Mouse (Mus musculus): ENCODE measurements around the gene Grik2. TPM values are rescaled to one million over a fixed set of nuclear protein-coding genes. Genes with fewer than 3 reads are reported as not detected.

Grik2 gene
- polyA plus RNA-seq, 1 experiment from 2014 or later: 7.8 TPM

GRCm38 (mm10) chr10:49731841-49732240 lies 56.7 kb downstream of the Grik2 start:
- WGBS: 95% methylated on average over 2 of the region's 2 CpGs
- H3K9ac ChIP-seq (ENCODE audit: low read length): no peak overlapping the region
- H3K4me3 ChIP-seq (ENCODE audit: low read depth, low read length): no peak overlapping the region
- no peaks in the 10 kb centered on the region for H3K27me3 ChIP-seq (ENCODE audit: control insufficient read depth, insufficient read depth, low read length)
- H3K36me3 ChIP-seq (ENCODE audit: control insufficient read depth, insufficient read depth, low read length): no peaks in the 10 kb centered on the region
- H3K4me2 ChIP-seq (ENCODE audit: low read depth): no peak overlapping the region
- H3K27ac ChIP-seq (ENCODE audit: low read depth, low read length): no peak overlapping the region
- no peak for DNase-seq (ENCODE audit: low spot score)
- ATAC-seq (ENCODE audit: insufficient read depth, low FRiP score, low TSS enrichment): no peak
- H3K9me3 ChIP-seq (ENCODE audit: control insufficient read depth, low read length): no peaks in the 10 kb centered on the region
- no peaks in the 10 kb centered on the region for H3K4me1 ChIP-seq (ENCODE audit: control insufficient read depth, insufficient read depth, low read length)

- Histone ChIP-seq H3K27ac (ENCODE audit: low read depth, low read length) (no peak overlapping the region), H3K27me3 (ENCODE audit: control insufficient read depth, insufficient read depth, low read length) (no peaks in the 10 kb centered on the region), H3K36me3 (ENCODE audit: control insufficient read depth, insufficient read depth, low read length) (no peaks in the 10 kb centered on the region), H3K9me3 (ENCODE audit: control insufficient read depth, low read length) (no peaks in the 10 kb centered on the region), H3K4me2 (ENCODE audit: low read depth) (no peak overlapping the region), H3K4me3 (ENCODE audit: low read depth, low read length) (no peak overlapping the region), H3K4me1 (ENCODE audit: control insufficient read depth, insufficient read depth, low read length) (no peaks in the 10 kb centered on the region), H3K9ac (ENCODE audit: low read length) (no peak overlapping the region)
- DNase-seq (ENCODE audit: low spot score): no peak
- 90% methylated on average over 2 of the region's 2 CpGs for WGBS
- no peak for ATAC-seq (ENCODE audit: insufficient read depth, low FRiP score, low TSS enrichment)
Measured at GRCm38 (mm10) chr10:49723706-49724105, 64.9 kb downstream of the Grik2 start.

- Histone ChIP-seq H3K9me3 (ENCODE audit: control insufficient read depth, low read length) (no peaks in the 10 kb centered on the region), H3K36me3 (ENCODE audit: control insufficient read depth, insufficient read depth, low read length) (no peaks in the 10 kb centered on the region), H3K4me3 (ENCODE audit: low read depth, low read length) (no peak overlapping the region), H3K9ac (ENCODE audit: low read length) (no peak overlapping the region), H3K4me1 (ENCODE audit: control insufficient read depth, insufficient read depth, low read length) (no peaks in the 10 kb centered on the region), H3K27me3 (ENCODE audit: control insufficient read depth, insufficient read depth, low read length) (no peaks in the 10 kb centered on the region), H3K27ac (ENCODE audit: low read depth, low read length) (no peak overlapping the region), H3K4me2 (ENCODE audit: low read depth) (no peak overlapping the region)
- no peak for ATAC-seq (ENCODE audit: insufficient read depth, low FRiP score, low TSS enrichment)
- no peak for DNase-seq (ENCODE audit: low spot score)
- 73% methylated on average over 5 of the region's 5 CpGs for WGBS
Measured at GRCm38 (mm10) chr10:49716856-49717255, 71.7 kb downstream of the Grik2 start.

GRCm38 (mm10) chr10:49709748-49710147 lies 78.8 kb downstream of the Grik2 start:
- no peaks in the 10 kb centered on the region for H3K4me1 ChIP-seq (ENCODE audit: control insufficient read depth, insufficient read depth, low read length)
- no peak overlapping the region for H3K4me2 ChIP-seq (ENCODE audit: low read depth)
- H3K36me3 ChIP-seq (ENCODE audit: control insufficient read depth, insufficient read depth, low read length): no peaks in the 10 kb centered on the region
- no peak for DNase-seq (ENCODE audit: low spot score)
- no peak overlapping the region for H3K27ac ChIP-seq (ENCODE audit: low read depth, low read length)
- H3K4me3 ChIP-seq (ENCODE audit: low read depth, low read length): no peak overlapping the region
- H3K9me3 ChIP-seq (ENCODE audit: control insufficient read depth, low read length): no peaks in the 10 kb centered on the region
- H3K27me3 ChIP-seq (ENCODE audit: control insufficient read depth, insufficient read depth, low read length): no peaks in the 10 kb centered on the region
- ATAC-seq (ENCODE audit: insufficient read depth, low FRiP score, low TSS enrichment): no peak
- 93% methylated on average over 3 of the region's 3 CpGs for WGBS
- H3K9ac ChIP-seq (ENCODE audit: low read length): no peak overlapping the region

GRCm38 (mm10) chr10:49704446-49704845 lies 84.1 kb downstream of the Grik2 start:
- no peak for DNase-seq (ENCODE audit: low spot score)
- WGBS: 93% methylated on average over 8 of the region's 8 CpGs
- H3K4me1 ChIP-seq (ENCODE audit: control insufficient read depth, insufficient read depth, low read length): no peaks in the 10 kb centered on the region

GRCm38 (mm10) chr10:49652320-49652719 lies 136.2 kb downstream of the Grik2 start:
- H3K27ac ChIP-seq (ENCODE audit: low read depth, low read length): no peak overlapping the region
- H3K9me3 ChIP-seq (ENCODE audit: control insufficient read depth, low read length): no peaks in the 10 kb centered on the region
- ATAC-seq (ENCODE audit: insufficient read depth, low FRiP score, low TSS enrichment) (no peak), DNase-seq (ENCODE audit: low spot score) (no peak)
- H3K4me1 ChIP-seq (ENCODE audit: control insufficient read depth, insufficient read depth, low read length): no peaks in the 10 kb centered on the region
- 78% methylated on average over 1 of the region's 1 CpGs for WGBS
- no peak overlapping the region for H3K4me3 ChIP-seq (ENCODE audit: low read depth, low read length)
- H3K9ac ChIP-seq (ENCODE audit: low read length): no peak overlapping the region
- H3K27me3 ChIP-seq (ENCODE audit: control insufficient read depth, insufficient read depth, low read length): no peaks in the 10 kb centered on the region
- no peaks in the 10 kb centered on the region for H3K36me3 ChIP-seq (ENCODE audit: control insufficient read depth, insufficient read depth, low read length)
- no peak overlapping the region for H3K4me2 ChIP-seq (ENCODE audit: low read depth)

More at GRCm38 (mm10) chr10:49704446-49704845, 84.1 kb downstream of the Grik2 start:
- H3K36me3 ChIP-seq (ENCODE audit: control insufficient read depth, insufficient read depth, low read length): no peaks in the 10 kb centered on the region
- H3K9ac ChIP-seq (ENCODE audit: low read length): no peak overlapping the region
- H3K4me3 ChIP-seq (ENCODE audit: low read depth, low read length): no peak overlapping the region
- H3K4me2 ChIP-seq (ENCODE audit: low read depth): no peak overlapping the region
- H3K27ac ChIP-seq (ENCODE audit: low read depth, low read length): no peak overlapping the region
- no peaks in the 10 kb centered on the region for H3K27me3 ChIP-seq (ENCODE audit: control insufficient read depth, insufficient read depth, low read length)
- H3K9me3 ChIP-seq (ENCODE audit: control insufficient read depth, low read length): no peaks in the 10 kb centered on the region
- no peak for ATAC-seq (ENCODE audit: insufficient read depth, low FRiP score, low TSS enrichment)

GRCm38 (mm10) chr10:49647116-49647515 lies 141.4 kb downstream of the Grik2 start:
- DNase-seq (ENCODE audit: low spot score): no peak
- H3K27ac ChIP-seq (ENCODE audit: low read depth, low read length): no peak overlapping the region
- H3K4me3 ChIP-seq (ENCODE audit: low read depth, low read length): no peak overlapping the region
- no peak for ATAC-seq (ENCODE audit: insufficient read depth, low FRiP score, low TSS enrichment)
- no peak overlapping the region for H3K4me2 ChIP-seq (ENCODE audit: low read depth)
- H3K4me1 ChIP-seq (ENCODE audit: control insufficient read depth, insufficient read depth, low read length): no peaks in the 10 kb centered on the region
- H3K36me3 ChIP-seq (ENCODE audit: control insufficient read depth, insufficient read depth, low read length): no peaks in the 10 kb centered on the region
- H3K9me3 ChIP-seq (ENCODE audit: control insufficient read depth, low read length): no peaks in the 10 kb centered on the region
- WGBS: 89% methylated on average over 2 of the region's 2 CpGs
- no peaks in the 10 kb centered on the region for H3K27me3 ChIP-seq (ENCODE audit: control insufficient read depth, insufficient read depth, low read length)
- no peak overlapping the region for H3K9ac ChIP-seq (ENCODE audit: low read length)

GRCm38 (mm10) chr10:49639901-49640300 lies 148.7 kb downstream of the Grik2 start:
- WGBS: 81% methylated on average over 2 of the region's 2 CpGs
- no peak overlapping the region for H3K4me2 ChIP-seq (ENCODE audit: low read depth)
- H3K4me1 ChIP-seq (ENCODE audit: control insufficient read depth, insufficient read depth, low read length): no peaks in the 10 kb centered on the region
- H3K9me3 ChIP-seq (ENCODE audit: control insufficient read depth, low read length): no peaks in the 10 kb centered on the region
- no peaks in the 10 kb centered on the region for H3K27me3 ChIP-seq (ENCODE audit: control insufficient read depth, insufficient read depth, low read length)
- ATAC-seq (ENCODE audit: insufficient read depth, low FRiP score, low TSS enrichment): no peak
- H3K4me3 ChIP-seq (ENCODE audit: low read depth, low read length): no peak overlapping the region
- no peak overlapping the region for H3K9ac ChIP-seq (ENCODE audit: low read length)
- no peak overlapping the region for H3K27ac ChIP-seq (ENCODE audit: low read depth, low read length)
- H3K36me3 ChIP-seq (ENCODE audit: control insufficient read depth, insufficient read depth, low read length): no peaks in the 10 kb centered on the region
- DNase-seq (ENCODE audit: low spot score): no peak

GRCm38 (mm10) chr10:49623951-49624350 lies 164.6 kb downstream of the Grik2 start:
- Histone ChIP-seq H3K9me3 (ENCODE audit: control insufficient read depth, low read length) (no peaks in the 10 kb centered on the region), H3K36me3 (ENCODE audit: control insufficient read depth, insufficient read depth, low read length) (no peaks in the 10 kb centered on the region), H3K27me3 (ENCODE audit: control insufficient read depth, insufficient read depth, low read length) (no peaks in the 10 kb centered on the region), H3K4me1 (ENCODE audit: control insufficient read depth, insufficient read depth, low read length) (no peaks in the 10 kb centered on the region), H3K4me2 (ENCODE audit: low read depth) (no peak overlapping the region), H3K9ac (ENCODE audit: low read length) (no peak overlapping the region), H3K27ac (ENCODE audit: low read depth, low read length) (no peak overlapping the region), H3K4me3 (ENCODE audit: low read depth, low read length) (no peak overlapping the region)
- ATAC-seq (ENCODE audit: insufficient read depth, low FRiP score, low TSS enrichment) (no peak), DNase-seq (ENCODE audit: low spot score) (no peak)
- 89% methylated on average over 3 of the region's 3 CpGs for WGBS
